Mouse (Mus musculus): ENCODE measurements around the gene S100pbp.
"Not testable (repeated sequence)": the region's sequence is repeated elsewhere in the genome, so short reads cannot be mapped to it uniquely, and the experiment has no call there.

The S100pbp gene

DNA sequence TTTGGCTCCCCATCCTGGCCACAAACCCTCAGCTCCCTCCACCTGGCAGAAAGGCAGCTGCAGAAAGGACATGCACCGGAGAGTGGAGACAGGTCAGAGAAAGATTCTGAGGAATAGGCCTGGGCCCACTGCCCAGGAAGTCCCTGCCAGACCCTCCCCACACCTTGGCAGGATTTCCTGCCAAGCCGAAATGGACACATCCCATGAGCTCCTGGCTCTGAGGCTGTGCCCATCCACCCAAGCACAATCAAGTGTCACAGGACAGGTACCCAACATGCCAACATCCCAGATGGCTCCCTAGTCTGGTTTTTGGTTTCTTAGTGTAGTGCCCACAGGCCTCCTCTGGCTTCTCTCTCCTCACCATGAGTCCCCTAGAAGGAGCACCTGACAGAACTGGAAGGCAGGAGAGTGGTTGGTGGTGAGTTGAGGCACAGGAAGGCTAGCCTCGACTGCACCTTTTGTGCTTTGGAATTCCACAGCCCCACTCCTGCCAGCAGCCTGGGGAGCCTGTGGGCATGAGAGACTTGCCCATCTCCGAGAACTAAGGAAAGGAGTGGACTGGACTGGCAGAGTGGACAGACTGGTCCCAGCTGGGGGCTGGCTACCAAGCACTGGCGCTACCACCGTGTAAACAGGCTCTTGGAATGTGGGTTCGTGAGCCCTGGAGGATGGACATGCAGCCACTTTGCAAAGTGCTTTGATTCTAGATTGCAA is 31.0 kb upstream of the S100pbp start:
- no peak for DNase-seq (ENCODE audit: low spot score in 2 of 2)

- no peak for DNase-seq (ENCODE audit: low spot score in 2 of 2)
Measured at GRCm38 (mm10) chr4:129219198-129219597, 29.7 kb upstream of the S100pbp start.

DNA sequence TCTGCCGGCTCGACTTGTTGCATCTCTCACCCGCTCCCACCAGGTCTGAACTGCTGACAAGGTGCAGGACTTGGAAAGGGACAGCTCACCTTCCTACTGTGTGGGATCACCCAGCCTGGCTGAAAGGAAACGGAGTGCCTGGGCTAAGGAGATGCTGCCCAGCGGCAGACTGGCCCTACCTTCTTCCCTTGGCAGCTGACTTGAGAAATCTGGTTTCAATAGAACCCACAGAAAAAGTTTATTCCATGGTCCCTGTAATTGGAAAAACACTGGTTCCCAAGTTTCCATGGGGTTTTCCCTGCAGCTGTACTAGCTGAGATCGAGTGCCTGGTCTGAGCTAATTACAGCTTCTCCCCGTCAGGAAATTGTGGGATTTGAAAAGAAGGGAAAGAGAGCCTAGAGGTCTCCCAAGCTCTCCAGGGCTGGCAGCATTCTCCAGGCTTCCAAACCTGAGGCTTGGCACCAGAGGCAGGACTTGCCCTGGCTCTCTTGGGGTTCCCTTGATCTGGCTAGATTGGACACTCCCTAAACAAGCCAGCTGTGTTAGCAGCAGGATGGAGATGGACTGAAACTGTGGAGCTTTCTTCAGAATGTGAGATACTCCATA is 29.1 kb upstream of the S100pbp start:
- DNase-seq (ENCODE audit: low spot score in 2 of 2), result no peak

- not testable (repeated sequence) for DNase-seq (ENCODE audit: low spot score in 2 of 2)
Measured at GRCm38 (mm10) chr4:129212486-129212885, 23.0 kb upstream of the S100pbp start.

DNA sequence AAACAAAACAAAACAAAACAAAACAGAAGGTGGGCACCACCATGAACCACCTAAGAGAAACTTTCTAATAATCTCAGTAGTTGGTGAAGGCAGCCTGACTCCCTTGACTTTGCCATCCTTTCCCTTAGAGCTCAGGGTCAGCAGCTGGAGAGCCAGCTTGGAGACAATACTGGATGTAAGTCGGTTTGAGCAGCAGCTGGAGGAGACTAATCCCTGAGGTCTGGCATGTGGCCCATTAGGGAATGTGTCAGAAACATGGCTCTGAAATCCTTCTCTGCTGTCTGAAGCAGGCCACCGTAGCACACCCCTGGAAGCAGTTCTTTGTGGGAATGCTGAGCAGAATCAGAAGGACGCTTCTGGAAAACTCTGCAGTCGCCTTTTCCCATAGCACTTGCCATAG is 21.9 kb upstream of the S100pbp start:
- no peak for DNase-seq (ENCODE audit: low spot score in 2 of 2)

GRCm38 (mm10) chr4:129209504-129209903 is 20.0 kb upstream of the S100pbp start:
- no peak for DNase-seq (ENCODE audit: low spot score in 2 of 2)

- DNase-seq (ENCODE audit: low spot score in 2 of 2), result no peak
Measured at GRCm38 (mm10) chr4:129206792-129207191, 17.3 kb upstream of the S100pbp start.

GRCm38 (mm10) chr4:129204655-129205054 is 15.1 kb upstream of the S100pbp start:
- DNase-seq (ENCODE audit: low spot score in 2 of 2), result no peak

GRCm38 (mm10) chr4:129197514-129197913 is 8.0 kb upstream of the S100pbp start:
- no peak for DNase-seq (ENCODE audit: low spot score in 2 of 2)

- no peak for DNase-seq (ENCODE audit: low spot score in 2 of 2)
Measured at GRCm38 (mm10) chr4:129194280-129194679, 4.8 kb upstream of the S100pbp start.

DNA sequence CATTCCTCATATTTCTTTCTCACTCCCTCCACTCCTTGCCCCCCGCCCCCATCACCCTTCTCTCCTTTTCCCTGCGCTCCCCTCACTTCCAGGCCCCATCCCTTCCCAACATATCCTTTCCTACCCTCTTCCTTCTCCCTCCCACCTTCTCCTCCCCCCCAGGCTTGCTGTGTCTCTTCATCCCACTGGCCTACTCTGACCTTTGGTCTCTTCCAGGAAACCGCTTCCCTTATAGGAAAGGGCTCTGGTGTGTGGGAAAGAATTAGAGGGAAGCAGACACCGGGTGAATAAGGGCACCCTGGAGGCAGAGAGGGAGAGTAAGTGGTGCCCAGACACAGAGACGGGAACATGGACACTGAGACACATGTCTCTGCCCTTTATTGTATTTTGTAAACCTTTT is 2.2 kb upstream of the S100pbp start:
- DNase-seq (ENCODE audit: low spot score in 2 of 2), result no peak

DNA sequence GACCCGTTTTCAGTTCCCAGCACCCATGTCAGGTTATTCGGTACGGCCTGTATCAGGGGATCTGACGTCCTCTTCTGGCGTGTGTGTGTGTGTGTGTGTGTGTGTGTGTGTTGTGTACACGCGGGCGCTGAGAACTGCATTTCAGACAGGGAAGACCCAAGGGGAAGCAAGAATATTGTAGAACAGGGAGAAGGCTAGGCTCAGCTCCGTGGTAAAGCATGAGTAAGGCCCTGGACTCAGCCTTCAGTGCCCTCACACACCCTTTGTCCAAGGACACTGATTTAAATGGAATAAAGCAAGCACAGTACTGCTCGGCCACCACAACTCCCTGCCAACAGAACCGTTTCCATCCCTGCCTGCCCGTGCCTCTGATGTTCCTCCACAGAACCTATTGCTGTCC is 1.0 kb upstream of the S100pbp start:
- DNase-seq (ENCODE audit: low spot score in 2 of 2), result no peak

DNA sequence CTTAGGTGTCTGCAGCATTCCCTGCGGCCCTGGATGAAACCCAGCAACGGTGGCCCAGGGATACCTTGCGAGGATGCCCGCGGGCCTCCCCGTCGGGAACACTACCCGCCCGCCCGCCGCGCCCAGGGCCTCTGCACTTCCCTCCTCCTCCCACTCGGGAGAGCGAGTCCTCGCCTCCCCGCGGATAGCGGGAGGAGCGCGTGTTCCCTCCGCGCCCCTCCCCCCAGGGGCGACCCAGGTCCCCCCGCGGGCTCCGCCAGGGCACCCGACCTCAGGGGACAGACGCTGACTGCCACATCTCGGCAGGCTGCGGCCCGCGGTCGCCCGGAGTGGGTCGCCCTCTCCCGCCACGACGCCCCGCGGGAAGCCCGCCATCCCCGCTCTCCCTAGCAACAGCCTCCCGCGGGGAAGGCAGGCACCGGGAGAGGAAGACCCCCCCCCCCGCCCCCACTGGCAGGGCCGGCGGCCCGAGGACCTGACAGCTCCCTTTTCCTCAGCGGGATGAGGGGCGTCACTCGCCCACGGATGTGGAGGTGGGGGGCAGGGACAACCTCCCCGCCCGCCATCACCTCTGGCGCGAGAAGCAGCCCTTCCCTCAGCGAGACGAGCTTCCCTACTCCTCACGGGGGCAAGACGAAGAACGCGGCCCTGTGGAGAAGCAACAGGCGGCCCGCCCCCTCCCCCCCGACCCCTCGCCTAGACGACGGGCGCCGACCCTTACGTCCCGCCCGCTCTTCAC is 555 bp downstream of the S100pbp start:
- peak; percentile 49 to 54 for DNase-seq (ENCODE audit: low spot score in 2 of 2)

DNA sequence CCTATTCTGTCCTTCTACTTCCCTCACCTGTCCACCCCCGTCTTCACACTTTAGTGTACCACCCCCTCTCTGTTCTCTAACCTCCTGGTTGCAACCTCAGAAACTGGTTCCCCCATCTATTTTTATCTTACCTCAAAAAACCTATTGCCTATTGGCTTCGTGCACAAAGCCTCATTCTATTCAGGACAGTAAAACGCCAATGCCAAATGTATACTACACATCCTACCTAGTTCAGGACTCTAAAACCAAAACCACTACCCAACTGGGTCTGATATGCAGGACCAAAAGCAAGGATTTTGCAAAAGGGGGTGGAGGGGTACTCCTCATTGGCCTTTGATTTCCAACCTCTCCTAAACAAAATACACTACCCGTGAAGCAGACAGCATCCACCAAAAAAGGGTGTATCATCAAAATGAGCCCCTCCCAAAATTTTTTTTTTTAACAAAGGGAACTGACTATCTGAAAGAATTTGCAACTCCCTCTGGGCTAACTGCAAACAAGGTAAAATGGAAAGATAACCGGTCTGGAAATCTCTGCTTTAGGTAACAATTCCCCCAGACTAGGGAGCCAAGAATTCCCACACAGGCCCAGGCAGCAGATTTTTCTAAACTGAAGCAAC is 1.4 kb downstream of the S100pbp start:
- DNase-seq (ENCODE audit: low spot score in 2 of 2), result no peak

- DNase-seq (ENCODE audit: low spot score in 2 of 2), result no peak
Measured at GRCm38 (mm10) chr4:129179560-129179959, 10.0 kb downstream of the S100pbp start.

- DNase-seq (ENCODE audit: low spot score in 2 of 2), result no peak
Measured at GRCm38 (mm10) chr4:129172529-129172928, 17.0 kb downstream of the S100pbp start.

DNA sequence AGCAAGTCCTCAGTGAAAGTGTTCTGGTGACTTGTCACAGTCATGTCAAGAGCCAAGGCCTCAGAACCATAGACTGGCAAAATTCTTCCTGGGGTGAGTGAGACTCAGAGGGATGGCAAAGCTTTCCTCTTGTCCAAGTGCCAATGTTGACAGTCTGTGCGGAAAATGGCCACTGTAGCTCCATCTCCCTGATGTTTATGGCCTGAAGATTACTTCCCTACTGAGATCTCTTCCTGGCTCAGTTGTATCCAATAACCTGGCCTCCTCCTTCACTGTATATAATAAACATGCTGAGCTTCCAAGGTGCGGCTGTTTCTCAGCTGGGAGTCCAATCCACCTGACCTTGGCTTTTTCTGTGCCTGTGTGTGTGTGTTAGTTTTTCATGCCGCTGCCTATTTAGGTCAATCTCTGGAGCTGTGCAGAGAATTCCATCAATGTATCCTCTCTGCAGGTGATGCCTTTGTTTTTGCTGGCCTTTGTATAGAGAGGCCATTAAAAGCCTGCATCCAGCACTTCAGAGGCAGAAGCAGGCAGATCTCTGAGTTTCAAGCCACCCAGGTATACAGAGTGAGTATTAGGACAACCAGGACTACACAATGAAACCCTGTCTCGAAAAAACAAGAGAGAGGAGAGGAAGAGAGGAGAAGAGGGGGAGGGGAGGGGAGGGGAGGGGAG is 27.8 kb downstream of the S100pbp start:
- DNase-seq (ENCODE audit: low spot score in 2 of 2), result no peak

DNA sequence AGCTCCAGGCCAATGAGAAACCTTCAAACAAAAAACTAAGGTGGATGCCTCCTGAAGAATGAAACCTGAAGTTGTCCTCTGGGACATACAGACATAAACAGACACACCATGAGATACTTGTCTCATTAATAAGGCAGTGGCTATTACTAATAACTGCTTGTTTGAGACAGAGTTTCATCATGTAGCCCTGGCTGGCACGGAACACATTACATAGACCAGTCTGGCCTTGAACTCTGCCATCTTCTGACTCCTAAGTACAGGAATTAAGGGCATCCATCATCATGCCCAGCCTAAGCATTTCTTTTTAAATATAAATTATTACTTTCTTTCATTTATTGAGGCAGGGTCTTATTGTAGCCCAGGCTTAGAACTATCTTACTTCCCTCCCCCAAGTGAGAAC is 28.5 kb downstream of the S100pbp start:
- no peak for DNase-seq (ENCODE audit: low spot score in 2 of 2)

- DNase-seq (ENCODE audit: low spot score in 2 of 2), result no peak
Measured at GRCm38 (mm10) chr4:129158549-129158948, 31.0 kb downstream of the S100pbp start.

DNA sequence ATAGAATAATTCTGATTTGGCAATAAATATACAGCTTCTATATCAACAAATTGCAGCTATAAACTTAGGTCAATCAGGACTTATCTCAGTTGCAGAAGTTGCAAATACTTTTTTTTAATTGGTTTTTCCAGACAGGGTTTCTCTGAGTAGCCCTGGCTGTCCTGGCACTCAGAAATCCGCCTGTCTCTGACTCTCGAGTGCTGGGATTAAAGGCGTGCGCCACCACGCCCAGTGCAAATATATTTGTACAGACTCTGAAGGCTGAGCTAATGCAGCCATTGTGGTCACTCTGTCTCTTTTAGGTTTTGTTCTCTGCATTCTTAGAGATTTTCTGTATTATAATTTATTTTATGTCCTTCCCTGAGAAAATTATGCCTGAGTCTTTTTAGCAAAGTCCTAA is 32.0 kb downstream of the S100pbp start:
- DNase-seq (ENCODE audit: low spot score in 2 of 2), result no peak

DNA sequence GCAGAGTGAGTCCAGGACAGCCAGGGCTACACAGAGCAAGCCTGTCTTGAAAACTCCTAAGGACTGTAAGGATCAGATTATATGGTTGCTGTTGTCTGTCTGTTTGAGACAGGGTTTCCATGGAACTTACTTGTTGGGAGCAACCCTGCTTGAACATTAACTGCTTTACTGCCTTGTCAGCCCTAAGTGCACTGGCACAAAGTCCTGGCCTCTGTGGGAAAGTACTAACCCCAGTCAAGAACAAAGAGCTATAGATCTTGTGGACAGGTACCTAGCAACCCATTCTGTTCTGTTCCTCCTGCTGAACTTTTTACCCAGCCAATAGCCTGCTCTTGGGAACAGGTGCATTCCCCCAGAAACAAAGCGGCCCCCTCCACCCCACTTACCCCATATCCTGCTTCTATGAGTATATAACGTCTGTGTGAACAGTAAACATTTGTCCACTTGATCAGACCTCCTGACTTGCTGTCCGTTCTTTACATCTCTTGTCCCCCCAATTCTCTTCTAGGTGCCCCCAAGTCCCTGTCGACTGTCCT is 38.2 kb downstream of the S100pbp start:
- DNase-seq (ENCODE audit: low spot score in 2 of 2), result no peak

GRCm38 (mm10) chr4:129149321-129149720 is 40.2 kb downstream of the S100pbp start:
- no peak for DNase-seq (ENCODE audit: low spot score in 2 of 2)

Data from frontal cortex, postnatal 14 days (tissue).